Mouse (Mus musculus) forebrain, embryonic 11.5 days (tissue): Measurements from ENCODE around the gene Slc11a2. TPM values are rescaled to one million over a fixed set of nuclear protein-coding genes. Genes with fewer than 3 reads are reported as not detected.

ENCODE experiments used
- ATAC-seq: fragments of 200-750 bp; cut with Nextera tagmentation; replicated peaks from 2 replicates; pipeline ENCODE4 v1.8.0; 2017; ENCODE audit warnings: moderate TSS enrichment; ENCODE audit not compliant: low FRiP score
- DNase-seq: peaks from one replicate; pipeline ENCODE4 v3.0.0-alpha.2; 2017; ENCODE audit warnings: low spot score
- H3K27ac ChIP-seq: fragments of 300-500 bp; sonication (generic); 2 replicates; pipeline ENCODE4 v1.5.1; 2014; ENCODE audit warnings: low read depth, low read length
- H3K27me3 ChIP-seq: fragments of 300-500 bp; sonication (generic); 2 replicates; pipeline ENCODE4 v1.6.1; 2014; ENCODE audit warnings: mild to moderate bottlenecking, low read length, mixed read lengths; ENCODE audit not compliant: control insufficient read depth, insufficient read depth
- H3K36me3 ChIP-seq: fragments of 300-500 bp; sonication (generic); 2 replicates; pipeline ENCODE4 v1.6.1; 2014; ENCODE audit warnings: mild to moderate bottlenecking, low read length, moderate library complexity, mixed read lengths; ENCODE audit not compliant: control insufficient read depth, insufficient read depth
- H3K4me1 ChIP-seq: fragments of 300-500 bp; sonication (generic); replicated peaks from 2 replicates; pipeline ENCODE4 v1.6.1; 2014; ENCODE audit warnings: low read length, mixed read lengths; ENCODE audit not compliant: control insufficient read depth, insufficient read depth
- H3K4me2 ChIP-seq: fragments of 300-500 bp; sonication (generic); 2 replicates; pipeline ENCODE4 v1.6.1; 2014; ENCODE audit warnings: low read depth, mild to moderate bottlenecking, low read length, moderate library complexity, mixed read lengths; ENCODE audit not compliant: severe bottlenecking
- H3K4me3 ChIP-seq: fragments of 300-500 bp; sonication (generic); 2 replicates; pipeline ENCODE4 v1.5.1; 2014; ENCODE audit warnings: low read depth, low read length
- H3K9ac ChIP-seq: fragments of 300-500 bp; sonication (generic); 2 replicates; pipeline ENCODE4 v1.6.1; 2014; ENCODE audit warnings: low read length
- H3K9me3 ChIP-seq: fragments of 300-500 bp; sonication (generic); 2 replicates; pipeline ENCODE4 v1.6.1; 2016; ENCODE audit warnings: low read length, mixed read lengths; ENCODE audit not compliant: control insufficient read depth
- WGBS: fragments of 180-500 bp; shearing (Covaris S2); extraction: QIAGEN DNeasy Blood & Tissue Kit; methylation state at CpG from one replicate; pipeline ENCODE4 v1.1.7; 2014; 5-methylcytosine and 5-hydroxymethylcytosine counted together
- polyA plus RNA-seq: library from polyadenylated mRNA; unstranded; fragments of >200 nt; fragmentation: Nextera tagmentation; extraction: Ambion mirVana; gene quantifications from 2 replicates; pipeline ENCODE4 v1.2.1, GENCODE M21; 2014

The Slc11a2 gene
- polyA plus RNA-seq, 1 experiment from 2014 or later, result 18.0 TPM

DNA sequence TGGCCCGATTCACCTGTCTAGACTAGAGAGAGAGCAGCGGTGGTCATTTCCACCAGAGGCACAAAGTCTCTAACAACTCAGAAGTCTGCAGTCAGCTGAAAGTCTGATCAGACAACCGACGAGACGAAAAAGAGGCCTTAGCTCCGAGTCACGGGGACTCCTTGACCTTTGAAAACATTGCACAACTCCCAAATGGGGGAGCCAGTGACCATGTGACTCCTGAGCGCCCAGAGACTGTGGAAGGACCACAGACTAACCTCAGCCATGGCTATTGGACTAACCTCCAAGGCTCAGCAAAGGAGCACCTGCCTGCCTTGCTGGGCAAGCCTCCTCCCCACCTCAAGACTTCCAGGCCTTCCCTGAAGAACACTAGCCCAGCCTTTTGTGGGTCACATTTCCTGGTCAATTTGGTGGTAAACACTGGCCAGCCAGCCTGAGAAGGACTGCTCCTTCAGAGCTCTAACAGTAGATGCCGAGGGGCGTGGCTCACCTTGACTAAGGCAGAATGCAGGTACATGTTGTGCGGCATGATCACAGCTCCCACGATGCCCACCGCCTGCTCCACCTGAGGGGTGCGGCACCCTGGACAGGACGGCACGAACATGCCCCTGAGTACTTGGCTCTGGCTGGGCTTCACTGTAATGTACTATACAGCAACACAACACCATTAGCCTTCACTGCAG lies 21.4 kb downstream of the Slc11a2 start:
- H3K27ac ChIP-seq, result no peak overlapping the region
- no peak overlapping the region for H3K4me3 ChIP-seq
- H3K9ac ChIP-seq, result no peak overlapping the region
- no peaks in the 10 kb centered on the region for H3K27me3 ChIP-seq
- H3K36me3 ChIP-seq, result peaks cover 18% of the 10 kb centered on the region; the same call in 1 of the 2 replicates
- H3K9me3 ChIP-seq, result no peaks in the 10 kb centered on the region
- ATAC-seq, result no peak
- H3K4me2 ChIP-seq, result no peak overlapping the region
- no peak for DNase-seq
- H3K4me1 ChIP-seq, result no peaks in the 10 kb centered on the region
- whole genome bisulfite sequencing, result 91% methylated on average over 16 of the region's 16 CpGs

DNA sequence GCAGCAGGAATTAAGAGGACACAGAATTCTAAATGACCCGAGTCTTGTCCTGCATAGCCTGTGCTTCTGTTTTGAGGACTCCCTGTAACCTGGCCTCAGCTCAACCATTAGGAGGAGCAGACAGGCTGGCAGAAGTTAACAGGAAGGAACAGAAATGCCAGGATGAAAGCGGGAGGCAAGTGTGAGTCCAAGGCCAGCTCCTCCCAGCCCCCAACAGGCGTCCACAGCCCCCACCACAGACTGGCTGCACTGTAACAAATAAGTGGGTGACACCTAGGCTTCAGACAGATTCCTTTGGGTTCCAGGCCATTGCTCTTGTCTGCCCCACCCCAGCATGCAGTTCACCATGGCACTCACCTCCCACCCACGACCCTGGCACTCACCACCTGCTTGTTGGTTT lies 22.1 kb downstream of the Slc11a2 start:
- H3K4me3 ChIP-seq, result no peak overlapping the region
- no peaks in the 10 kb centered on the region for H3K9me3 ChIP-seq
- H3K27me3 ChIP-seq, result no peaks in the 10 kb centered on the region
- DNase-seq, result no peak
- no peak for ATAC-seq
- 82% methylated on average over 4 of the region's 4 CpGs for WGBS
- peaks cover 20% of the 10 kb centered on the region; the same call in 1 of the 2 replicates for H3K36me3 ChIP-seq
- no peak overlapping the region for H3K9ac ChIP-seq
- no peak overlapping the region for H3K27ac ChIP-seq
- H3K4me1 ChIP-seq, result no peaks in the 10 kb centered on the region
- H3K4me2 ChIP-seq, result no peak overlapping the region

DNA sequence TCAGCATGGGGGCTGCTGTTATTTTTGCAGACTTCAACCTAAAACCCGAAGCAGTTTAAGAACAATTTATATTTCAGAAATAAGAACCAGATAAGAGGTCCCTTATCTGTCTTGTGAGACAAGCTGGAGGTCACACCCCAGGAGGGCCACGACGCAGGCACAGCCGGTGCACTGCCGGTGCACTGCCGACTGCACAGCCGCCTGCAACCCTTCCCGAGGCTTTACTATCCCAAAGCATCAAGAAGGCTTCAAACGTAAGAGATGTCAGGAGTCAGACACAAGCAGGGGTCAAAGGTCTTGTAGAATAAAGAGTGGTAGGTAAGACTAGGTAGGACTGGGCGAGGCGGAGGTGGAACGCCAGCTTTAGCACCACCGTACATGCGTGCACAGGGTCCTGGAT lies 22.5 kb downstream of the Slc11a2 start:
- WGBS, result 93% methylated on average over 14 of the region's 14 CpGs
- Histone ChIP-seq H3K36me3 (peaks cover 23% of the 10 kb centered on the region; the same call in 1 of the 2 replicates), H3K4me1 (no peaks in the 10 kb centered on the region)

DNA sequence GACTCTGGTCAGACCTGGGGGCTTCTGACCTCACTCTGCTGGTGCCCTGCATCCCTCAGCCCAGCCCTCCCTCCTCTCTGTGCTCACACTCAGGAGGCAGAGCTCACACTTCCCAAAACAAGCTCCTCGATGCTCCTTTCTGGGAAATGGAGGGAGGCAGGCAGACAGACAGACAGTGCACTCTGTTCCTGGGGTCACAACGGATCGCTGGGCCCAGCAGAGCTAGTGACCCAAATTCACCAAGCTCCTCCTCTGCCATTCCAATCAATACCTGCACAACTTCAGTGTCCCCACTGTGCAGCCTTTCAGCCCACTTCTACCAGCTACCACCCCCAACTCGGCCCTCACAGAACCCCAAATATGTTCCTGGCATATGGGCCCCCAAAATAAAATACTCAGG lies 23.1 kb downstream of the Slc11a2 start:
- 89% methylated on average over 4 of the region's 4 CpGs for WGBS
- no peak overlapping the region for H3K4me2 ChIP-seq
- no peaks in the 10 kb centered on the region for H3K27me3 ChIP-seq
- H3K4me3 ChIP-seq, result no peak overlapping the region
- no peak overlapping the region for H3K9ac ChIP-seq
- no peak for ATAC-seq
- no peaks in the 10 kb centered on the region for H3K4me1 ChIP-seq
- DNase-seq, result no peak
- no peak overlapping the region for H3K27ac ChIP-seq
- H3K36me3 ChIP-seq, result peaks cover 23% of the 10 kb centered on the region; the same call in 1 of the 2 replicates
- H3K9me3 ChIP-seq, result no peaks in the 10 kb centered on the region

More for the DNA sequence above, 22.5 kb downstream of the Slc11a2 start:
- ATAC-seq (no peak), DNase-seq (no peak)
- Histone ChIP-seq H3K4me2 (no peak overlapping the region), H3K9ac (no peak overlapping the region), H3K4me3 (no peak overlapping the region), H3K27me3 (no peaks in the 10 kb centered on the region), H3K9me3 (no peaks in the 10 kb centered on the region), H3K27ac (no peak overlapping the region)

DNA sequence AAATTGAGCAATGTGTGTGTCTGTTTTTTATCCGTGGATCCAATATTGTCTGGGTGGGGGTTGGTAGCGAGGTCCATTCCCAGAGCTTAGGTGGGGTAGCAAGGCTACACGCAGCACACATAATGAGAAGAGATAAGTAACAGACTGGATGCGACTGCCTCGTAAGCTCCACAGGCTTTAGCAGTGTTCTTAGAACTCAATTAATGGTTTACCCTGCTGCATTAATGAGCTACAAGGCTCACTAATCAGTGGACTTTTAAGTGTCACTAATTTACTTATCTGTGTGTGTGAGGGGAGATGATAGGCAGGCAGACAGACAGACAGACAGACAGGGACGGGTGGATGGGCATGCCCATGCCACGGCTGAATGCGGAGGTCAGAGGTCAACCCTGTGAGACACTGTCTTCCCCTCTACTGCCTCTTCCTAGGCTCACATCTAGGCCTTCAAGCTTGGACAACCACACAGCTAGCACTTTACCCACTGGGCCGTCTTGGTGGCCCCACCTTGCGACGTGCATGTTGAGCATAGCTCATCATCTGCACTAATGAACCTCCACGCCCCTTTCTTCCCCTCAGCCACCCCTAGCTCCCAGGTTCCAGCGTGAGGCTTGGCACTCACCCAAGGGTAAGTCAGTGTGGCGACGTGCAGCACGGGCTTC lies 24.2 kb downstream of the Slc11a2 start:
- Histone ChIP-seq H3K4me1 (no peaks in the 10 kb centered on the region), H3K9me3 (no peaks in the 10 kb centered on the region), H3K27ac (no peak overlapping the region), H3K27me3 (no peaks in the 10 kb centered on the region), H3K4me3 (no peak overlapping the region), H3K36me3 (peaks cover 23% of the 10 kb centered on the region; the same call in 1 of the 2 replicates), H3K9ac (no peak overlapping the region), H3K4me2 (no peak overlapping the region)
- 89% methylated on average over 16 of the region's 16 CpGs for WGBS
- no peak for DNase-seq
- ATAC-seq, result no peak

DNA sequence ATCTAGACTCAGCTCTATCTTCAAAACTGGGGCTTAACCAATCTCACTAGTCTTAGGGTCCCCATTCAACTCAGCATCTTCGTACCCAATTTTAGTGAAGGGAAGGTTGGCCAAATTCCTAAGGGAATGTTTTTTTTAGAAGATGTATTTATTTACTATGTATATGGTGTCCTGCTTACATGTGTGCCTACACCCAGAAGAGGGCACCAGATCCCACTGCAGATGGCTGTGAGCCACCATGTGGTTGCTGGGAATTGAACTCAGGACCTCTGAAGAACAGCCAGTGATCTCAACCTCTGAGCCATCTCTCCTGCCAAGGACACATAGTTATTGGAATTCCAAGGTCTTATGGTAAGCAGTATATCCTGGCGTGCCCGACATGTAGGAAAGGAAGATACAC lies 29.3 kb downstream of the Slc11a2 start:
- WGBS, result 94% methylated on average over 3 of the region's 3 CpGs
- Histone ChIP-seq H3K27me3 (no peaks in the 10 kb centered on the region), H3K4me1 (no peaks in the 10 kb centered on the region), H3K4me2 (no peak overlapping the region), H3K27ac (no peak overlapping the region), H3K9me3 (no peaks in the 10 kb centered on the region), H3K36me3 (peaks cover 16% of the 10 kb centered on the region; the same call in 1 of the 2 replicates), H3K4me3 (no peak overlapping the region), H3K9ac (no peak overlapping the region)
- ATAC-seq (no peak), DNase-seq (no peak)

DNA sequence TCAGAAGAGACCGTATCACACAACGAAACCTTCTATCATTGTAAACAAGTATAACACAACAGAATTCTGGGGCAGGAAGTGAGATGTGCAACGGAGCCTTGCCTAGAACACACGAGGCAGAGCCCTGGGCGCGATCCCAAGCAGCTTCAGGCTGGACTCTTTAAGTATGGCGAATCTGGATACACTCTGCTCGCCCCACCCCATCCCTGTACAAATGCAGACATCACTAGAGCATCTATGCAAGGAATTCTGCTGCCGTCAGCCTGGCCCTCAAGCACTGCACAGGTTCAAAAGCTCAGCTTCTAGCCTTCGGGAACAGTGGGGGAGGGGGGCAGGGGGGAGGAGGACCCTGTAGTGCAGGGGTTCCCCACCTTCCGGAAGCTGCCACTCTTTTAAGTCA lies 31.9 kb downstream of the Slc11a2 start:
- peaks cover 5% of the 10 kb centered on the region; the same call in 1 of the 2 replicates for H3K36me3 ChIP-seq
- no peaks in the 10 kb centered on the region for H3K9me3 ChIP-seq
- H3K27me3 ChIP-seq, result no peaks in the 10 kb centered on the region
- no peak overlapping the region for H3K4me2 ChIP-seq
- WGBS, result 92% methylated on average over 11 of the region's 11 CpGs
- H3K4me1 ChIP-seq, result no peaks in the 10 kb centered on the region
- no peak overlapping the region for H3K4me3 ChIP-seq
- no peak overlapping the region for H3K27ac ChIP-seq
- DNase-seq, result no peak
- no peak overlapping the region for H3K9ac ChIP-seq
- ATAC-seq, result no peak

DNA sequence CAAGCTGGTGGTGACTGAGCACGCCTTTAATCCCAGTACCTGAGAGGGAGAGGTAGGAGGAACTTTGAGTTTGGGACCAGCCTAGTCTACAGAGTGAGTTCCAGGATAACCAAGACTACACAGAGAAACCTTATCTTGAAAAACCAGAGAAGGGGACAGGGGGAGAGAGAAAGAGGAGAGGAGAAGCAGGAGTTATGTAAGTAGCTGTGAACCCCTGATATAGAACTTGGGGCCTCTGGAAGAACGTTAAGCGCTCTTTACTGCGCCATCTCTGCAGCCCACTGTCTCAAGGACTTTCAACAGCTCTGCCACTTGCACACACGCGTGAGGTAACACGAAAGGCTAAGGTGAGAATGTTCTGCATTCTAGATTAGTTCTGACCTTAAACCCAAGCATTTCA lies 33.3 kb downstream of the Slc11a2 start:
- H3K4me3 ChIP-seq, result no peak overlapping the region
- H3K36me3 ChIP-seq, result no peaks in the 10 kb centered on the region; the same call in 1 of the 2 replicates
- H3K27ac ChIP-seq, result no peak overlapping the region
- ATAC-seq, result no peak
- no peak overlapping the region for H3K9ac ChIP-seq
- 96% methylated on average over 7 of the region's 7 CpGs for WGBS
- no peaks in the 10 kb centered on the region for H3K9me3 ChIP-seq
- H3K27me3 ChIP-seq, result no peaks in the 10 kb centered on the region
- no peak for DNase-seq
- no peak overlapping the region for H3K4me2 ChIP-seq
- H3K4me1 ChIP-seq, result no peaks in the 10 kb centered on the region
